Mouse (Mus musculus) heart, adult 11 months (tissue): ENCODE measurements around the gene Ppm1m.
A peak's percentile ranks its signal among the peaks of the same experiment; 100 is the strongest.

Source experiments
- DNase-seq: peaks from one replicate; pipeline ENCODE4 v3.0.0; 2022

Gene Ppm1m

DNA sequence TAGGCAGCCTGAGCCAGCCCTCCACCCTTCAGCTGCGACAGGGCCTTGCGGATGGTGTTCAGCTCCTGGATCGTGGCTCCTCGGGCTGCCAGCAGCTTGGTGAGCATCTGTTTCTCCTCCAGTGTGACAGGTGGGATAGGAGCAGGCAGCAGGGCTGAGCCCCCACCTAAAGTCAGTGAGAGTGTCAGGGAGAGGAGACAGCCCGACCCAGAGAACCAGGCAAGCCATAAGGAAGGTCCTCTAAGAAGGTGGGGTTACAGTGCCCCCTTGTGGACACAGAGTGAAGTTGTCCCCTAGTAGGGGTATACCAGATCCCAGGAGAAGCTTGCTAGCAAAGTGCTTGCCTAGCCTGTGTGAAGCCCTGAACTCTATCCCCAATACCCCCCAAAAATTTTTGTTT is 43.1 kb downstream of the Ppm1m start:
- peak; percentile 94 for DNase-seq

DNA sequence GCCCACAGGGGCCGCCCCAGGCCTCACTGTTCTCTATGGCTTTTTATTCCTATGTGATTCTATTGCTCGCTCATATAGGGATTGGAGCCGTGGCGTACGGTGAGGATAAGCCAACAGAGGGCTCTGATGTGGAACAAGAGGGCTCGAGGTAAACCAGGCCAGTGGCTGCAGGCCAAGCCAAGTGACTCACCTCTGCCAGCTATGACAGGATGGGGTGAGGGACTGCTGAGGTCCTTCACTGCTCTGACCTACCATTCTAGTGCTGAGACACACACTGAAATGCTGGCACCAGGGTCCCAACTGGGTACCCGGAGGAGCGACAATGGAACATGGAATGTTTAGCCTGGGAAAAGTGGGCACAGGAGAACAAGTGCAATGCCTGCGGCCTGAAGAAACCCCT is 45.4 kb downstream of the Ppm1m start:
- peak; percentile 90 for DNase-seq

DNA sequence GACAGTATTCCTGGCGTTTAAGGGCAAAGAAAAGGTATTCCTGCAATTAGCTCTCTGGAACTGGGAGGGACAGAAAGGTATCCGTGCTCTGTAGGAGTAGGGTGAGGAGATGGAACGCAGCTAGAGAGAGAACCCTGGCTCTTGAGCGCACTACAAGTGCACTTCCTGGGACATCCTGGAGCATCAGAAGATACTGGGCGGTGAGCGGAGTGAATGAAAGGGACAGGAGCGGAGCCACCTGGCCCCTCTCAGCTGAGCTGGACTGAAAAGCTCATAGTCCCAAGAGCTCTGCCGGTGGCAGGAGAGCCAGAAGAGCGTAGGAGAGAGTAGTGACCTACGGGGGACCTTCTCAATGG is 50.2 kb downstream of the Ppm1m start:
- DNase-seq: no peak

DNA sequence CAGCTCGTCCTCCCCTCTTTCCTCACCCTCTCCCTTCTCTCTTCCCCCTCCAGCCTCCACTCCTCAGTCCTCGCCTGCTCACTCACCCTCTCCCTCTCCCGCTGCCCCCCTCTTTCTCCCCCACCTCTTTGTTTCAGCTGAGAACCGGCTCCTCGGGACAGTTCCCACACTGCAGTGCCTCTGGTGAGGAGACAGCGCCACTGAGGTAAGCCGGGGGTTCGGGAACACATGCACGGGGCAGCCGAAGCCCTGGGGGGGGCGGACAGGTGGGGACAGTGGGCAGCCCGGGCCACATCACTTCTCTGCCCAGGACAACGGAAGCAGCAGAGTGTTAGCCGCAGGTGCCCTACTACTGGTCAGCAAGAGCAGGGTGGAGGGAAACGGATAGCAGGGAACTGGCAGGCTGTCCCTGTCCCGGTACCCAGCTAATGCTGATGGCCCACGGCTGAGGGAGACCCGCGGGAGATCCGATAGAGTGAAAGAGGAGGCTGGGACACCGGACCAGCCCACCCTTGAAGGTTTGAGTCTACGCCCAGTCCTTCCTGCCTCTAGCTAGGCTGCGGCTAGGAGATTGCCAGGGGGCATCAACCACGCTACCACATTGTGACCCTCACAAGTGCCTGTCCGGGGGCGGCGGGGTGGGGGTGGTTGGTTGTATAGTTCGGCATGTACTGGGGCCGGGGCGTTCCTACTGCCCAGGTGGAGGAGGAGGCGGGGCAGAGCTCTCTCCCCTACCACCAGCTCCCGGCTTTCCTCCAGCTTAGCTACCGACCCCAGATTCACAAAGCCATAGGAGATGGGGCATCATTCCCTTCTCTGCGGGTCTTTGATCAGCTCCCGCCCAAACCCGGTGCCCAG is 50.8 kb downstream of the Ppm1m start:
- no peak for DNase-seq

DNA sequence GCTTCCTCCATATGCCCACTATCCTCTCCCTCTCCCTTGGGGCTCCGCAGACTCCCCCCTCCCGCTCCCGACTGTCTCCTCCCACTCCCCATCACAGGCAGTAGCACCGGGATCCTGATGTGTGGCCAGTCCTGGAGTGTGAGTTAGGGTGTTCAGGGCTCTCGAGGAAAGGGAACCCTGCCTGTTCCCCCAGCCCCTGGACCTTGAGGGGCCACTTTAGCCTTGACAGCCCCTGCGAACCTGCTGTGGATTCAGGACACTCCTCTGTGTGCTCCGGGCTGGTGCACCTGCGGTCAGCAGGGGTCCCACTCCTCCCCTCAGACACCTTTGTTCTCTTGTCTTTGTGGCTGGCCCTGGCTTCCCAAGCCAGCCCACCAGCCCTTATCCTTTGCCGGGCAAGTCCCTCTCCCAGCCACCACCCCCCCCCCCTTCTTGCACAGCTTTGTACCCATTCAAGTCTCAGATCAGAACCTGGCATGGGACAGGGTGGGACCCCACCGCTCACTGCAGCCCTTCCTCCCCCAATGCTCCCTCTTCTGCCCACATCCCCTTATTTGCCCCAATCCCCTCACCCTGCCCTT is 51.6 kb downstream of the Ppm1m start:
- no peak for DNase-seq

DNA sequence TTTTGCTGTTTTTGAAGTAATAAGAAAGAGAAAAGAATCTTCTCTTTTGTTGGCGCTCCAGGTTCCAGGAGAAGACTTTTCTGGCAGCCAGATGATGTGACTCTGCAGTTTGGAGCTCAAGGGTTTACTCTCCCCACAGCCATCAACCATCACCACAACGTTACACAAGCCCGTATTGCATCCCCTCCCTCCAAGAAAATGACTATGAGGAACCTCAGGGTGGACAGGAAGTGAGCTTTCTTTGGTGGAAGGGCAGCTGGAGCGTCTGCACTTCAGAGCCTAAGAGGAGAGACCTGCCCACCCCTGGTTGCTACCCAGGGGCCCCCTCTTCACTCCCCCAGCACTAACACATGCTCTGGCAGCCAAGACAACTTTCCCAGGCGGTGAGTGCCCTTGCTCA is 52.3 kb downstream of the Ppm1m start:
- no peak for DNase-seq

DNA sequence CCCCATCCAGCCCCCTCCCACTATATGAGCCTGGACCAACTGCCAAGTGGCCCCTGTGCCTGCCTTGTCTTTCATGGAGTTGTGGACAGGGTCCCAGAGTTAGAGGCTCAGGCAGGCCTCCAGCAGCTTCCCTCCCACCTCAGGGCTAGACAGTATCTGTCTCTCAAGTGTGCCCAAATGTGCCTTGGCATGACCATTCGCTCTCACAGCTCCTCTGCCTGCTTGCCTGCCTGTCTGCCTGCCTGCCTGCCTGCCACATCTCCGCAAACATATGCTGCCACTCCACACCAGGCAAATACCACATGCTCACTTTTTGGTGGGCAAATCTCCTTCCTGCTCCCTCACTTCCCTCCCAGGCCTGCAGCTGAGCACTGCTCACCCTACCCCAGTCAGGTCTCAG is 54.0 kb downstream of the Ppm1m start:
- DNase-seq: no peak
